In the genomic region with DNA sequence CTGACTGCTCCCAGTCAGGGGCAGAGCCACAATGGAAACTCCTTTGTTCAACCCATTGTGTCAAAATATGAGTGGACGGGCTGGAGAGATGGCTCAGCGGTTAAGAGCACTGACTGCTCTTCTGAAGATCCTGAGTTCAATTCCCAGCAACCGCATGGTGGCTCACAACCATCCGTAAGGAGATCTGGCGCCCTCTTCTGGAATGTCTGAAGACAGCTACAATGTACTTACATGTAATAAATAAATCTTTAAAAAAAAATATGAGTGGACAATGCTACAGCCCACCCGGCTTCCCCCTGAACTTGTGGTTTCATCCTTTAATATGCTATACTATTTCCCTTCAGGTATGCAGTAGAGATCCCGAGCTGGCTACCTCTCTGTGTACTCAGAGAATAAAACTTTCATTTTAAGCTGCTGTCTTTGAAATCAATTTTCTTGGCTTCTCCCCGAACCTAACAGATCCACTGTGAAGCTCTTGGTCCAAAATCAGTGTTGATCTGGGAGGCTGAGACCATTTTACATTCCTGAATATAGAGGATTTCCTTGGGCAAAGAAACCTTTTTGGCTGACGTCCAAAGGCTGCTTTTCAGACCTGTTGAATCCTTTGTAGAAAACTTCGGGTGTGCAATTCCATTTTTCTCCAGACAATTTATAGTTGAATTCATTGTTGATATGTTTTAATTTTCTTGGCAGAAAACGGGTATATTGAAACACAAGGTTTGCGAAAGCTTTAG, we compare ENCODE assay signal across 8 mouse cellular contexts. TPM values are rescaled to one million over a fixed set of nuclear protein-coding genes. Genes with fewer than 3 reads are reported as not detected.
A peak's percentile ranks its signal among the peaks of the same experiment; 100 is the strongest.
DNase-seq lines count a peak whose midpoint lies in the region; ATAC-seq lines count a peak whose summit lies in the region.

No protein-coding gene starts in this region.

- peak overlapping the region; percentile 69 to 73; a peak in 3 of 4 replicates for H3K4me3 ChIP-seq in heart, embryonic 14.5 days (ENCODE audit: control insufficient read depth in 1 of 2, insufficient read depth in 1 of 2, low read depth in 1 of 2, low read length in 2 of 2)
- H3K4me3 ChIP-seq in limb, embryonic 12.5 days (replicated peaks) = peak overlapping the region; percentile 74; the same call in 1 of the 2 replicates
- peak overlapping the region; percentile 70 for H3K4me3 ChIP-seq in midbrain, embryonic 16.5 days (ENCODE audit: low read depth, low read length)

- WGBS in heart, embryonic 14.5 days = 69% methylated on average over 12 of the region's 12 CpGs
- WGBS in limb, embryonic 12.5 days = 77% methylated on average over 12 of the region's 12 CpGs
- 63% methylated on average over 12 of the region's 12 CpGs for WGBS in midbrain, embryonic 16.5 days

- no peak for ATAC-seq in heart, embryonic 14.5 days (ENCODE audit: insufficient number of reproducible peaks, insufficient read depth, low FRiP score, low read depth)
- ATAC-seq in limb, embryonic 12.5 days (ENCODE audit: insufficient number of reproducible peaks, insufficient read depth, low FRiP score, low TSS enrichment, low read depth) = no peak
- ATAC-seq in midbrain, embryonic 16.5 days = no peak

- H3K4me1 ChIP-seq in heart, embryonic 14.5 days (ENCODE audit: control insufficient read depth in 2 of 2, insufficient read depth in 2 of 2, low read length in 2 of 2) = peaks cover 5% of the 10 kb centered on the region in 2 experiments; a peak in 3 of 4 replicates
- H3K4me1 ChIP-seq in limb, embryonic 12.5 days (replicated peaks) = peaks cover 6% of the 10 kb centered on the region
- H3K4me1 ChIP-seq in midbrain, embryonic 16.5 days (ENCODE audit: control insufficient read depth, insufficient read depth, low read length) = peaks cover 13% of the 10 kb centered on the region

- no peaks in the 10 kb centered on the region for H3K9me3 ChIP-seq in heart, embryonic 14.5 days (ENCODE audit: control insufficient read depth, low read length)
- H3K9me3 ChIP-seq in limb, embryonic 12.5 days = no peaks in the 10 kb centered on the region
- no peaks in the 10 kb centered on the region; the same call in 1 of the 2 replicates for H3K9me3 ChIP-seq in midbrain, embryonic 16.5 days (replicated peaks; ENCODE audit: control insufficient read depth, low read length, poor library complexity, severe bottlenecking)

- no peaks in the 10 kb centered on the region for H3K27me3 ChIP-seq in heart, embryonic 14.5 days (ENCODE audit: control insufficient read depth, insufficient read depth, low read length)
- no peaks in the 10 kb centered on the region for H3K27me3 ChIP-seq in limb, embryonic 12.5 days
- no peaks in the 10 kb centered on the region for H3K27me3 ChIP-seq in midbrain, embryonic 16.5 days (ENCODE audit: control insufficient read depth, insufficient read depth, low read depth, low read length)

- peak overlapping the region; percentile 79 for H3K9ac ChIP-seq in heart, embryonic 14.5 days (ENCODE audit: low read length)
- H3K9ac ChIP-seq in limb, embryonic 12.5 days (replicated peaks) = no peak overlapping the region
- peak overlapping the region; percentile 70; the same call in 1 of the 2 replicates for H3K9ac ChIP-seq in midbrain, embryonic 16.5 days (ENCODE audit: low read depth, low read length)

- peak; percentile 33 for DNase-seq in kidney, adult 9 months
- no peak for DNase-seq in kidney, adult 11 months
- peak; percentile 86 for DNase-seq in R1 (ENCODE audit: low read depth, low spot score)
- no peak for DNase-seq in right cerebral cortex, postnatal 36 days (ENCODE audit: low spot score in 2 of 2)
- DNase-seq in ovary, postnatal 10 days (ENCODE audit: low spot score) = no peak

- peak overlapping the region; percentile 63 for H3K4me2 ChIP-seq in heart, embryonic 14.5 days (ENCODE audit: low read length)
- peak overlapping the region; percentile 85 for H3K4me2 ChIP-seq in limb, embryonic 12.5 days
- peak overlapping the region; percentile 79 for H3K4me2 ChIP-seq in midbrain, embryonic 16.5 days (ENCODE audit: low read length)

- H3K27ac ChIP-seq in heart, embryonic 14.5 days (replicated peaks in 1 of 2; ENCODE audit: control insufficient read depth in 1 of 2, insufficient read depth in 1 of 2, low read depth in 2 of 2, low read length in 2 of 2) = no peak overlapping the region
- H3K27ac ChIP-seq in limb, embryonic 12.5 days = no peak overlapping the region
- peak overlapping the region; percentile 80; the same call in 1 of the 2 replicates for H3K27ac ChIP-seq in midbrain, embryonic 16.5 days (ENCODE audit: low read length)

- H3K36me3 ChIP-seq in heart, embryonic 14.5 days (ENCODE audit: control insufficient read depth, insufficient read depth, low read length) = peaks cover 11% of the 10 kb centered on the region
- H3K36me3 ChIP-seq in limb, embryonic 12.5 days = peaks cover 28% of the 10 kb centered on the region
- H3K36me3 ChIP-seq in midbrain, embryonic 16.5 days (ENCODE audit: control insufficient read depth, insufficient read depth, low read length) = peaks cover 17% of the 10 kb centered on the region

RNA-seq across cellular contexts. Expression of a gene that starts 0.8 kb away (rescaled TPM):
- 9.5 TPM in 2 replicates for polyA plus RNA-seq in heart, embryonic 14.5 days (2014; fragmentation: Nextera tagmentation; extraction: Ambion mirVana)
- 15.2 and 16.1 TPM in 2 replicates for polyA plus RNA-seq in limb, embryonic 12.5 days (2016; fragmentation: Nextera tagmentation; extraction: Ambion mirVana)
- polyA plus RNA-seq in midbrain, embryonic 16.5 days (2015; fragmentation: Nextera tagmentation; extraction: Ambion mirVana) = 21.7 and 22.3 TPM in 2 replicates

RNA-seq across cellular contexts. Expression of a gene that starts 26.5 kb away (rescaled TPM):
- 5.0 and 5.4 TPM in 2 replicates for polyA plus RNA-seq in heart, embryonic 14.5 days (2014; fragmentation: Nextera tagmentation; extraction: Ambion mirVana)
- polyA plus RNA-seq in limb, embryonic 12.5 days (2016; fragmentation: Nextera tagmentation; extraction: Ambion mirVana) = 12.0 and 13.1 TPM in 2 replicates
- polyA plus RNA-seq in midbrain, embryonic 16.5 days (2015; fragmentation: Nextera tagmentation; extraction: Ambion mirVana) = 7.2 and 7.8 TPM in 2 replicates

RNA-seq across cellular contexts. Expression of a gene that starts 41.1 kb away (rescaled TPM):
- polyA plus RNA-seq in heart, embryonic 14.5 days (2014; fragmentation: Nextera tagmentation; extraction: Ambion mirVana) = 5.5 and 6.6 TPM in 2 replicates
- polyA plus RNA-seq in limb, embryonic 12.5 days (2016; fragmentation: Nextera tagmentation; extraction: Ambion mirVana) = 18.2 and 18.9 TPM in 2 replicates
- polyA plus RNA-seq in midbrain, embryonic 16.5 days (2015; fragmentation: Nextera tagmentation; extraction: Ambion mirVana) = 28.6 and 31.3 TPM in 2 replicates

RNA-seq across cellular contexts. Expression of a gene that starts 44.9 kb away (rescaled TPM):
- polyA plus RNA-seq in heart, embryonic 14.5 days (2014; fragmentation: Nextera tagmentation; extraction: Ambion mirVana) = 11.4 and 11.8 TPM in 2 replicates
- 6.6 and 8.5 TPM in 2 replicates for polyA plus RNA-seq in limb, embryonic 12.5 days (2016; fragmentation: Nextera tagmentation; extraction: Ambion mirVana)
- 7.4 and 8.8 TPM in 2 replicates for polyA plus RNA-seq in midbrain, embryonic 16.5 days (2015; fragmentation: Nextera tagmentation; extraction: Ambion mirVana)

Comparison
In these comparisons a context has a peak if more than half of its experiments do, and no peak if none do; other contexts are left out.
1. DNase-seq: peak in kidney, adult 9 months (single experiment) and R1 (single experiment); none in kidney, adult 11 months (single experiment), right cerebral cortex, postnatal 36 days (0 of 2) and ovary, postnatal 10 days (single experiment).
2. Peak in every context shown above with its lines, with median percentiles within 50 percentile points of each other: H3K4me2 ChIP-seq and H3K4me3 ChIP-seq.